Comparison of ENCODE assay signal across 7 mouse cellular contexts in genomic region chr9:41766533-41766920, GRCm38 (mm10).
DNase-seq lines count a peak whose midpoint lies in the region; ATAC-seq lines count a peak whose summit lies in the region.

No protein-coding gene starts in this region.

- H3K4me3 ChIP-seq in hindbrain, embryonic 15.5 days, result no peak overlapping the region
- no peak overlapping the region for H3K4me3 ChIP-seq in neural tube, embryonic 11.5 days (ENCODE audit: low read depth, low read length)

- H3K9ac ChIP-seq in hindbrain, embryonic 15.5 days, result no peak overlapping the region
- no peak overlapping the region for H3K9ac ChIP-seq in neural tube, embryonic 11.5 days (ENCODE audit: low read length)

- 10% methylated on average over 4 of the region's 4 CpGs for WGBS in hindbrain, embryonic 15.5 days
- WGBS in neural tube, embryonic 11.5 days, result 37% methylated on average over 4 of the region's 4 CpGs

- peak overlapping the region; percentile 65 for H3K27ac ChIP-seq in hindbrain, embryonic 15.5 days (replicated peaks)
- H3K27ac ChIP-seq in neural tube, embryonic 11.5 days (ENCODE audit: low read depth, low read length), result no peak overlapping the region

- no peaks in the 10 kb centered on the region for H3K9me3 ChIP-seq in hindbrain, embryonic 15.5 days
- H3K9me3 ChIP-seq in neural tube, embryonic 11.5 days (ENCODE audit: control insufficient read depth, low read length), result 0 out of 2 replicates have a peak, but pooled peaks cover 2% of the 10 kb centered on the region

- H3K36me3 ChIP-seq in hindbrain, embryonic 15.5 days, result no peaks in the 10 kb centered on the region
- no peaks in the 10 kb centered on the region for H3K36me3 ChIP-seq in neural tube, embryonic 11.5 days (ENCODE audit: control insufficient read depth, insufficient read depth, low read length)

- H3K4me1 ChIP-seq in hindbrain, embryonic 15.5 days (replicated peaks), result peaks cover 9% of the 10 kb centered on the region
- H3K4me1 ChIP-seq in neural tube, embryonic 11.5 days (ENCODE audit: control insufficient read depth, insufficient read depth, low read length), result no peaks in the 10 kb centered on the region

- no peak overlapping the region for H3K4me2 ChIP-seq in hindbrain, embryonic 15.5 days
- no peak overlapping the region for H3K4me2 ChIP-seq in neural tube, embryonic 11.5 days (ENCODE audit: low read depth)

- no peaks in the 10 kb centered on the region for H3K27me3 ChIP-seq in hindbrain, embryonic 15.5 days
- no peaks in the 10 kb centered on the region for H3K27me3 ChIP-seq in neural tube, embryonic 11.5 days (ENCODE audit: control insufficient read depth, insufficient read depth, low read length)

- intact Hi-C loops in gastrocnemius, postnatal 14 days (cut with DNase I; ENCODE audit: low total_unique reads), result no loop called here
- intact Hi-C loops in left cerebral cortex, postnatal 36 days (cut with DNase I), result no loop called here

- peak; percentile 79 for ATAC-seq in hindbrain, embryonic 15.5 days (ENCODE audit: low FRiP score, low read depth)
- ATAC-seq in neural tube, embryonic 11.5 days (ENCODE audit: insufficient read depth, low FRiP score, low TSS enrichment), result peak; percentile 68; the same call in 1 of the 2 replicates

- peak; percentile 70 for DNase-seq in adrenal gland, postnatal 10 days
- DNase-seq in embryo, embryonic 11.5 days (ENCODE audit: low read depth, low spot score), result peak; percentile 74
- DNase-seq in gastrocnemius, postnatal 14 days, result peak; percentile 85
- peak; percentile 13 to 29 for DNase-seq in left cerebral cortex, postnatal 36 days (ENCODE audit: low spot score in 2 of 2)
- peak; percentile 74 for DNase-seq in neural tube, embryonic 11.5 days (ENCODE audit: low spot score)
- no peak for DNase-seq in B cell, adult 2 months

Comparison
In these comparisons a context has a peak if more than half of its experiments do, and no peak if none do; other contexts are left out.
1. DNase-seq: peak in adrenal gland, postnatal 10 days (single experiment), embryo, embryonic 11.5 days (single experiment), gastrocnemius, postnatal 14 days (single experiment), left cerebral cortex, postnatal 36 days (2 of 2) and neural tube, embryonic 11.5 days (single experiment); none in B cell, adult 2 months (0 of 2).